Mouse (Mus musculus): ENCODE measurements around the gene Eipr1.

DNA sequence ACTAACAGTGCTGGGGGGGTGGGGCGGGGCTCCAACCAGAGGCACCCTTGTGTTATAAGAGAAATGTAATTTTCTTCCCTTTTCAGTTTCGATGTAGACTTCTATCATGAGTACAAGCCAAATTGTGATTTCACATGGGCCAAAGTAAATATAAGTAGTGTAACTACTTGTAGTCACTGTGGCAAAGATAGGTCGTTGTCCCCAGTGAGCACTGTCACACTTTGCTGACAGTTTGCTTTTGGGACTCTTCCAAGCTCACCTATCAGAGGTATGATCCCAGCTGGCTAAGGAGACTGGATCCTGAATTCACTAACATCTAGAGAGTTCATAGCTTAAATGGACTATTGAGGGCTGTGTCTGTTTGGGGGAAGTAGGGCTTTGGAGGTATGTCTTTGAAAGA is 49.3 kb downstream of the Eipr1 start:
- no peak for TF ChIP-seq POLR2A (IDR thresholded peaks at IDR 0.05; ENCODE audit: borderline replicate concordance, extremely low read depth, low read depth, low read length)
- no peak for TF ChIP-seq CTCF (IDR thresholded peaks at IDR 0.05; ENCODE audit: insufficient read depth, low read length)
